Mouse (Mus musculus) E14TG2a.4 (cell line): ENCODE results near the gene Rhot1.

Experiments
- CTCF ChIP-seq: conservative IDR thresholded peaks from 2 replicates; pipeline ENCODE4 v1.5.1; 2014; ENCODE audit warnings: low read length
- NANOG ChIP-seq: IDR thresholded peaks from 2 replicates; pipeline ENCODE4 v1.6.1; 2014; ENCODE audit warnings: borderline replicate concordance, low read length, mixed read lengths

GRCm38 (mm10) chr11:80304846-80305245, 96.0 kb downstream of the Rhot1 start:
- TF ChIP-seq CTCF: no peak
- TF ChIP-seq NANOG: no peak
